Mouse (Mus musculus): Measurements from ENCODE around the gene Zdhhc5.
"Not testable (repeated sequence)": the region's sequence is repeated elsewhere in the genome, so short reads cannot be mapped to it uniquely, and the experiment has no call there.

The Zdhhc5 gene

GRCm38 (mm10) chr2:84734919-84735318, 19.9 kb upstream of the Zdhhc5 start:
- DNase-seq (ENCODE audit: low read depth, low spot score) = no peak

GRCm38 (mm10) chr2:84734351-84734864, 19.4 kb upstream of the Zdhhc5 start:
- no peak for DNase-seq (ENCODE audit: low read depth, low spot score)

- no peak for DNase-seq (ENCODE audit: low read depth, low spot score)
Observed at GRCm38 (mm10) chr2:84733579-84734300, 18.8 kb upstream of the Zdhhc5 start, which contains the start of gene Ypel4. Gene Ypel4, plus strand, starts transcription at chr2:84734058.

GRCm38 (mm10) chr2:84732394-84732793, 17.4 kb upstream of the Zdhhc5 start:
- no peak for DNase-seq (ENCODE audit: low read depth, low spot score)

- DNase-seq (ENCODE audit: low read depth, low spot score) = no peak
Observed at GRCm38 (mm10) chr2:84731206-84731605, 16.2 kb upstream of the Zdhhc5 start.

- not testable (repeated sequence) for DNase-seq (ENCODE audit: low read depth, low spot score)
Observed at GRCm38 (mm10) chr2:84728191-84728590, 13.2 kb upstream of the Zdhhc5 start.

GRCm38 (mm10) chr2:84727172-84727858, 12.3 kb upstream of the Zdhhc5 start, which contains the start of gene Clp1:
Gene Clp1, minus strand, starts transcription at chr2:84727350.
- DNase-seq (ENCODE audit: low read depth, low spot score) = peak; percentile 97

- DNase-seq (ENCODE audit: low read depth, low spot score) = no peak
Observed at GRCm38 (mm10) chr2:84726716-84727115, 11.7 kb upstream of the Zdhhc5 start.

GRCm38 (mm10) chr2:84725770-84726169, 10.8 kb upstream of the Zdhhc5 start:
- no peak for DNase-seq (ENCODE audit: low read depth, low spot score)

- no peak for DNase-seq (ENCODE audit: low read depth, low spot score)
Observed at GRCm38 (mm10) chr2:84723856-84724255, 8.9 kb upstream of the Zdhhc5 start.

- no peak for DNase-seq (ENCODE audit: low read depth, low spot score)
Observed at GRCm38 (mm10) chr2:84721182-84721581, 6.2 kb upstream of the Zdhhc5 start.

GRCm38 (mm10) chr2:84720718-84721117, 5.7 kb upstream of the Zdhhc5 start:
- no peak for DNase-seq (ENCODE audit: low read depth, low spot score)

GRCm38 (mm10) chr2:84717357-84717756, 2.4 kb upstream of the Zdhhc5 start:
- DNase-seq (ENCODE audit: low read depth, low spot score) = no peak

- no peak for DNase-seq (ENCODE audit: low read depth, low spot score)
Observed at GRCm38 (mm10) chr2:84716423-84717355, 1.7 kb upstream of the Zdhhc5 start.

GRCm38 (mm10) chr2:84715562-84716361, 782 bp upstream of the Zdhhc5 start:
- peak; percentile 82 for DNase-seq (ENCODE audit: low read depth, low spot score)

GRCm38 (mm10) chr2:84714422-84714810, 564 bp downstream of the Zdhhc5 start:
- DNase-seq (ENCODE audit: low read depth, low spot score) = no peak

GRCm38 (mm10) chr2:84711898-84712297, 3.1 kb downstream of the Zdhhc5 start:
- no peak for DNase-seq (ENCODE audit: low read depth, low spot score)

GRCm38 (mm10) chr2:84707523-84707922, 7.5 kb downstream of the Zdhhc5 start:
- no peak for DNase-seq (ENCODE audit: low read depth, low spot score)

GRCm38 (mm10) chr2:84705295-84705694, 9.7 kb downstream of the Zdhhc5 start:
- DNase-seq (ENCODE audit: low read depth, low spot score) = no peak

GRCm38 (mm10) chr2:84704329-84704728, 10.7 kb downstream of the Zdhhc5 start:
- no peak for DNase-seq (ENCODE audit: low read depth, low spot score)

GRCm38 (mm10) chr2:84703497-84703896, 11.5 kb downstream of the Zdhhc5 start:
- DNase-seq (ENCODE audit: low read depth, low spot score) = no peak
